Mouse (Mus musculus) embryo, embryonic 9.5 days (tissue): ENCODE measurements at regions not wholly inside any gene's neighbourhood (a gene's known extent, or its start where the extent isn't known, plus 50 kb on each side); places are given as distances from the start of the nearest gene placed in this dataset.

ENCODE experiments used
- DNase-seq: peaks from one replicate; pipeline ENCODE4 v3.0.0-alpha.2; 2017; ENCODE audit errors: extremely low spot score

- no peak for DNase-seq
These were observed 107.8 kb downstream of the Basp1 start for GRCm38 (mm10) chr15:25305801-25306200.

GRCm38 (mm10) chr15:25303379-25303778 lies 110.2 kb downstream of the Basp1 start:
- DNase-seq: no peak

- DNase-seq: no peak
These were observed 110.8 kb downstream of the Basp1 start for GRCm38 (mm10) chr15:25302671-25303294.

GRCm38 (mm10) chr15:25301810-25302209 lies 111.8 kb downstream of the Basp1 start:
- no peak for DNase-seq

- no peak for DNase-seq
These were observed 116.3 kb downstream of the Basp1 start for GRCm38 (mm10) chr15:25297278-25297677.

- no peak for DNase-seq
These were observed 116.8 kb downstream of the Basp1 start for GRCm38 (mm10) chr15:25296714-25297113.

- no peak for DNase-seq
These were observed 117.8 kb downstream of the Basp1 start for GRCm38 (mm10) chr15:25295753-25296152.

- DNase-seq: no peak
These were observed 122.3 kb downstream of the Basp1 start for GRCm38 (mm10) chr15:25291231-25291691.

- DNase-seq: no peak
These were observed 125.7 kb downstream of the Basp1 start for GRCm38 (mm10) chr15:25287850-25288249.

GRCm38 (mm10) chr15:25284354-25285199 lies 129.0 kb downstream of the Basp1 start:
- DNase-seq: no peak

GRCm38 (mm10) chr15:25283713-25284112 lies 129.9 kb downstream of the Basp1 start:
- no peak for DNase-seq

- DNase-seq: no peak
These were observed 131.2 kb downstream of the Basp1 start for GRCm38 (mm10) chr15:25282346-25282745.

- no peak for DNase-seq
These were observed 131.6 kb downstream of the Basp1 start for GRCm38 (mm10) chr15:25281942-25282341.

GRCm38 (mm10) chr15:25278317-25279156 lies 135.0 kb downstream of the Basp1 start:
- DNase-seq: no peak

- no peak for DNase-seq
These were observed 137.3 kb downstream of the Basp1 start for GRCm38 (mm10) chr15:25276227-25276626.

- no peak for DNase-seq
These were observed 141.7 kb downstream of the Basp1 start for GRCm38 (mm10) chr15:25271886-25272285.

GRCm38 (mm10) chr15:25270349-25270748 lies 143.2 kb downstream of the Basp1 start:
- no peak for DNase-seq

- DNase-seq: peak; percentile 22
These were observed 144.1 kb downstream of the Basp1 start for GRCm38 (mm10) chr15:25269345-25269996.

GRCm38 (mm10) chr15:25268436-25268835 lies 145.1 kb downstream of the Basp1 start:
- DNase-seq: no peak

GRCm38 (mm10) chr15:25267509-25267908 lies 146.1 kb downstream of the Basp1 start:
- no peak for DNase-seq
